Mouse (Mus musculus): ENCODE measurements around the gene Hmcn1. TPM values are rescaled to one million over a fixed set of nuclear protein-coding genes. Genes with fewer than 3 reads are reported as not detected.

Hmcn1 gene
- polyA plus RNA-seq, 1 experiment = not detected

GRCm38 (mm10) chr1:150570562-150571156, 422.6 kb downstream of the Hmcn1 start:
- Histone ChIP-seq H3K27ac (ENCODE audit: insufficient read depth, low read depth, low read length) (no peak overlapping the region), H3K4me3 (ENCODE audit: insufficient read depth, low read depth, low read length) (no peak overlapping the region), H3K4me1 (ENCODE audit: control insufficient read depth, insufficient read depth, low read length) (no peaks in the 10 kb centered on the region)
- 18% methylated on average over 4 of the region's 4 CpGs for WGBS
- no peak for TF ChIP-seq CTCF (IDR thresholded peaks at IDR 0.05; ENCODE audit: insufficient read depth, low read depth, low read length)
- TF ChIP-seq POLR2A (IDR thresholded peaks at IDR 0.05; ENCODE audit: insufficient read depth, low read depth, low read length) = no peak

- Histone ChIP-seq H3K27ac (ENCODE audit: insufficient read depth, low read depth, low read length) (no peak overlapping the region), H3K4me3 (ENCODE audit: insufficient read depth, low read depth, low read length) (no peak overlapping the region), H3K4me1 (ENCODE audit: control insufficient read depth, insufficient read depth, low read length) (no peaks in the 10 kb centered on the region)
- TF ChIP-seq CTCF (IDR thresholded peaks at IDR 0.05; ENCODE audit: insufficient read depth, low read depth, low read length) = no peak
- TF ChIP-seq POLR2A (IDR thresholded peaks at IDR 0.05; ENCODE audit: insufficient read depth, low read depth, low read length) = no peak
- WGBS = 86% methylated on average over 5 of the region's 5 CpGs
Observed at GRCm38 (mm10) chr1:150569820-150570543, 423.3 kb downstream of the Hmcn1 start.

- H3K4me1 ChIP-seq (ENCODE audit: control insufficient read depth, insufficient read depth, low read length) = no peaks in the 10 kb centered on the region
- WGBS = 61% methylated on average over 4 of the region's 4 CpGs
- H3K27ac ChIP-seq (ENCODE audit: insufficient read depth, low read depth, low read length) = no peak overlapping the region
- TF ChIP-seq CTCF (IDR thresholded peaks at IDR 0.05; ENCODE audit: insufficient read depth, low read depth, low read length) (no peak), POLR2A (IDR thresholded peaks at IDR 0.05; ENCODE audit: insufficient read depth, low read depth, low read length) (no peak)
- H3K4me3 ChIP-seq (ENCODE audit: insufficient read depth, low read depth, low read length) = no peak overlapping the region
Observed at GRCm38 (mm10) chr1:150566287-150566686, 426.9 kb downstream of the Hmcn1 start.

GRCm38 (mm10) chr1:150556621-150557020, 436.6 kb downstream of the Hmcn1 start:
- Histone ChIP-seq H3K4me3 (ENCODE audit: insufficient read depth, low read depth, low read length) (no peak overlapping the region), H3K4me1 (ENCODE audit: control insufficient read depth, insufficient read depth, low read length) (no peaks in the 10 kb centered on the region), H3K27ac (ENCODE audit: insufficient read depth, low read depth, low read length) (no peak overlapping the region)
- WGBS = 76% methylated on average over 3 of the region's 3 CpGs
- no peak for TF ChIP-seq POLR2A (IDR thresholded peaks at IDR 0.05; ENCODE audit: insufficient read depth, low read depth, low read length)
- no peak for TF ChIP-seq CTCF (IDR thresholded peaks at IDR 0.05; ENCODE audit: insufficient read depth, low read depth, low read length)

- Histone ChIP-seq H3K27ac (ENCODE audit: insufficient read depth, low read depth, low read length) (no peak overlapping the region), H3K4me1 (ENCODE audit: control insufficient read depth, insufficient read depth, low read length) (no peaks in the 10 kb centered on the region), H3K4me3 (ENCODE audit: insufficient read depth, low read depth, low read length) (no peak overlapping the region)
- 93% methylated on average over 1 of the region's 1 CpGs for WGBS
- TF ChIP-seq CTCF (IDR thresholded peaks at IDR 0.05; ENCODE audit: insufficient read depth, low read depth, low read length) = no peak
Observed at GRCm38 (mm10) chr1:150551390-150551789, 441.8 kb downstream of the Hmcn1 start.

- no peaks in the 10 kb centered on the region for H3K4me1 ChIP-seq (ENCODE audit: control insufficient read depth, insufficient read depth, low read length)
- WGBS = 88% methylated on average over 3 of the region's 3 CpGs
- TF ChIP-seq CTCF (IDR thresholded peaks at IDR 0.05; ENCODE audit: insufficient read depth, low read depth, low read length) (no peak), POLR2A (IDR thresholded peaks at IDR 0.05; ENCODE audit: insufficient read depth, low read depth, low read length) (no peak)
- no peak overlapping the region for H3K27ac ChIP-seq (ENCODE audit: insufficient read depth, low read depth, low read length)
- H3K4me3 ChIP-seq (ENCODE audit: insufficient read depth, low read depth, low read length) = no peak overlapping the region
Observed at GRCm38 (mm10) chr1:150546463-150546862, 446.8 kb downstream of the Hmcn1 start.

GRCm38 (mm10) chr1:150540267-150540666, 453.0 kb downstream of the Hmcn1 start:
- WGBS = 12% methylated on average over 5 of the region's 5 CpGs
- TF ChIP-seq POLR2A (IDR thresholded peaks at IDR 0.05; ENCODE audit: insufficient read depth, low read depth, low read length) = no peak
- peak; percentile 50 for TF ChIP-seq CTCF (IDR thresholded peaks at IDR 0.05; ENCODE audit: insufficient read depth, low read depth, low read length)
- Histone ChIP-seq H3K4me3 (ENCODE audit: insufficient read depth, low read depth, low read length) (no peak overlapping the region), H3K27ac (ENCODE audit: insufficient read depth, low read depth, low read length) (no peak overlapping the region), H3K4me1 (ENCODE audit: control insufficient read depth, insufficient read depth, low read length) (peaks cover 5% of the 10 kb centered on the region)

- Histone ChIP-seq H3K27ac (ENCODE audit: insufficient read depth, low read depth, low read length) (no peak overlapping the region), H3K4me1 (ENCODE audit: control insufficient read depth, insufficient read depth, low read length) (peaks cover 5% of the 10 kb centered on the region), H3K4me3 (ENCODE audit: insufficient read depth, low read depth, low read length) (no peak overlapping the region)
- WGBS = 74% methylated on average over 6 of the region's 6 CpGs
- TF ChIP-seq CTCF (IDR thresholded peaks at IDR 0.05; ENCODE audit: insufficient read depth, low read depth, low read length) (no peak), POLR2A (IDR thresholded peaks at IDR 0.05; ENCODE audit: insufficient read depth, low read depth, low read length) (no peak)
Observed at GRCm38 (mm10) chr1:150537410-150538128, 455.7 kb downstream of the Hmcn1 start.
